11 mouse cellular contexts compared by ENCODE assay signal in genomic region chr7:99935758-99936157, GRCm38 (mm10). TPM values are rescaled to one million over a fixed set of nuclear protein-coding genes. Genes with fewer than 3 reads are reported as not detected.
DNase-seq lines count a peak whose midpoint lies in the region; ATAC-seq and TF ChIP-seq lines count a peak whose summit lies in the region.
"Had no signal": no experiment of that assay in that cellular context is flagged by ENCODE, and none has a peak within 500 bp of the region (broad histone marks: within the 10 kb centered on the region; RNA-seq: fewer than 3 reads in every experiment).

No protein-coding gene starts in this region.

- no peaks in the 10 kb centered on the region for H3K9me3 ChIP-seq in heart, embryonic 12.5 days (replicated peaks)
- no peaks in the 10 kb centered on the region for H3K9me3 ChIP-seq in lung, postnatal 0 days (ENCODE audit: low read length)
- H3K9me3 ChIP-seq: neural tube, embryonic 12.5 days had no signal

- H3K27ac ChIP-seq in heart, embryonic 12.5 days (ENCODE audit: poor library complexity, severe bottlenecking), result no peak overlapping the region
- no peak overlapping the region for H3K27ac ChIP-seq in lung, postnatal 0 days (ENCODE audit: low read length)
- H3K27ac ChIP-seq: neural tube, embryonic 12.5 days had no signal

- TF ChIP-seq CTCF in lung, postnatal 0 days (IDR thresholded peaks at IDR 0.05), result peak; percentile 68
- TF ChIP-seq CTCF in Patski (IDR thresholded peaks at IDR 0.05), result peak; percentile 55

- CTCF ChIA-PET in Patski (lab: Charles Lee), result interaction anchor here (1.1 to 1.8 kb wide), 3 partner anchors 17 to 53 kb away, joined by 5 to 8 read pairs (median 6); no protein-coding TSS in a partner anchor

- H3K4me2 ChIP-seq in heart, embryonic 12.5 days, result no peak overlapping the region
- no peak overlapping the region for H3K4me2 ChIP-seq in lung, postnatal 0 days (replicated peaks; ENCODE audit: low read depth, low read length)
- H3K4me2 ChIP-seq: neural tube, embryonic 12.5 days had no signal

- no peaks in the 10 kb centered on the region for H3K27me3 ChIP-seq in heart, embryonic 12.5 days (replicated peaks)
- no peaks in the 10 kb centered on the region for H3K27me3 ChIP-seq in lung, postnatal 0 days (replicated peaks; ENCODE audit: insufficient read depth, low read length)
- no peaks in the 10 kb centered on the region for H3K27me3 ChIP-seq in Patski
- H3K27me3 ChIP-seq: neural tube, embryonic 12.5 days had no signal

- H3K4me3 ChIP-seq in heart, embryonic 12.5 days, result no peak overlapping the region
- no peak overlapping the region for H3K4me3 ChIP-seq in lung, postnatal 0 days (ENCODE audit: low read depth, low read length)
- H3K4me3 ChIP-seq: neural tube, embryonic 12.5 days had no signal

- TF ChIP-seq EP300 in lung, postnatal 0 days (IDR thresholded peaks at IDR 0.05), result no peak

- H3K9ac ChIP-seq in heart, embryonic 12.5 days, result no peak overlapping the region
- no peak overlapping the region for H3K9ac ChIP-seq in lung, postnatal 0 days (replicated peaks; ENCODE audit: low read depth)
- H3K9ac ChIP-seq: neural tube, embryonic 12.5 days had no signal

- no peak for ATAC-seq in heart, embryonic 12.5 days (ENCODE audit: insufficient number of reproducible peaks, low FRiP score)
- no peak for ATAC-seq in lung, postnatal 0 days
- no peak for ATAC-seq in Patski
- no peak for ATAC-seq in granulocyte monocyte progenitor cell, adult 5-6 weeks (replicated peaks; ENCODE audit: poor library complexity, severe bottlenecking)

- H3K36me3 ChIP-seq in heart, embryonic 12.5 days, result peaks cover 58% of the 10 kb centered on the region
- peaks cover 19% of the 10 kb centered on the region; the same call in 1 of the 2 replicates for H3K36me3 ChIP-seq in lung, postnatal 0 days (ENCODE audit: insufficient read depth, low read length)

- H3K4me1 ChIP-seq in heart, embryonic 12.5 days (replicated peaks), result no peaks in the 10 kb centered on the region
- H3K4me1 ChIP-seq in lung, postnatal 0 days (ENCODE audit: insufficient read depth, low read depth, low read length), result no peaks in the 10 kb centered on the region
- H3K4me1 ChIP-seq: neural tube, embryonic 12.5 days had no signal

- POLR2A ChIA-PET in Patski (lab: Charles Lee), result interaction anchor here (0.7 to 1.2 kb wide), 2 partner anchors 45 to 79 kb away, joined by 4 to 6 read pairs; partner anchors contain the start of gene Rnf169

- in situ Hi-C loops in Patski (cut with MboI; ENCODE audit: low pct_unique_long_range_greater_than_20kb), result no loop called here

- 84% methylated on average over 1 of the region's 1 CpGs for WGBS in heart, embryonic 12.5 days
- 64% methylated on average over 1 of the region's 1 CpGs for WGBS in lung, postnatal 0 days

- DNase-seq in heart, adult 11 months, result peak; percentile 72
- peak; percentile 41 for DNase-seq in lung, postnatal 0 days (ENCODE audit: low spot score)
- no peak for DNase-seq in lung, postnatal 10 days
- DNase-seq in Patski (ENCODE audit: low read depth, low spot score), result no peak
- peak; percentile 24 for DNase-seq in naive thymus-derived CD4-positive, alpha-beta T cell, adult 2 months (ENCODE audit: low read depth)
- DNase-seq in gastrocnemius, adult 18-20 months (ENCODE audit: low spot score), result no peak
- DNase-seq: cerebellum, adult 9-11 months; heart, postnatal 36 days had no signal

RNA-seq across cellular contexts. Expression of gene Rnf169, which starts 44.5 kb away (rescaled TPM):
- polyA plus RNA-seq in heart, embryonic 12.5 days (2016; fragmentation: Nextera tagmentation; extraction: Ambion mirVana), result 4.3 and 4.5 TPM in 2 replicates
- 3.8 and 4.2 TPM in 2 replicates for polyA plus RNA-seq in lung, postnatal 0 days (2015; fragmentation: Nextera tagmentation; extraction: Ambion mirVana)
- polyA plus RNA-seq in Patski (2021), result 9.3 TPM
- 1 to 10 TPM; 4.6 to 7.1 TPM for total RNA-seq in gastrocnemius, adult 18-20 months (2021)
- total RNA-seq in granulocyte monocyte progenitor cell, adult 5-6 weeks (2014; fragmentation: Nextera tagmentation), result 15.2 and 18.9 TPM in 2 replicates
- total RNA-seq in granulocyte monocyte progenitor cell, adult 5-6 weeks (2017), result 15.7 and 17.9 TPM in 2 replicates

Comparison
In these comparisons a context has a peak if more than half of its experiments do, and no peak if none do; other contexts are left out.
1. DNase-seq: peak in heart, adult 11 months (single experiment), lung, postnatal 0 days (single experiment) and naive thymus-derived CD4-positive, alpha-beta T cell, adult 2 months (single experiment); none in lung, postnatal 10 days (single experiment), Patski (single experiment) and gastrocnemius, adult 18-20 months (single experiment).